Mouse (Mus musculus): Measurements from ENCODE around the gene Nfib. TPM values are rescaled to one million over a fixed set of nuclear protein-coding genes. Genes with fewer than 3 reads are reported as not detected.
A peak's percentile ranks its signal among the peaks of the same experiment; 100 is the strongest.

The Nfib gene
- polyA plus RNA-seq, 1 experiment from 2014 or later: 58.4 TPM

DNA sequence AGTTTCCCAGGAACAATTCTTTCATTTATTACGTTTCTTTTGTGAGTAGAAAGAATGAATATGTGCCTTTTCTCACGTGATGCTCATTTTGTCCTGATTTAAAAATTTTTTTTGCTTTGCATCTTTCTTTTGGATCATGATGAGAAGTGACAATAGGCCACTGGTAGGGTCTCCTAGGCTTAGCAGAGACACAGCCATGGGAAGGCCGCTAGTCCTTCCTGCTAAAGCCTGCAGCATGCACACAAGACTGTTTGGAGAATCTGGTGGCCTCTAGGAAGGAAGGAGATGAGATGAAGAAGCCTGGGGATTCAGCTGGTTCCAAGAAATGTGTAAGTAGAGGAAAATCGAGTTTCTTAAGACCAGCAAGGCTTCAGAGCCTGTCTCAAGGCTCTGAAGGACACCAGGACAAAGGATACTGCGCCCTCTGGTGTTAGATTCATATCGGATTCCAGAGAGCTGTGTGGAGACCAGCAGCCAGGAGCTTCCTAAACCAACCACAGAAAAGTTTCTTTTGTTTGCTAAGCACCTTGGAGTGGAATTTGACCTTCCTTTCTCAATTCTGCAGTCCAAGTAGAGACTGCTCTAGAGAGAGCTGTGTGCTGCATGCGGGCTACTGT, 163.5 kb downstream of the Nfib start:
- no peak overlapping the region for H3K9ac ChIP-seq (replicated peaks)
- H3K27ac ChIP-seq: no peak overlapping the region
- H3K9me3 ChIP-seq: no peaks in the 10 kb centered on the region
- H3K4me2 ChIP-seq (replicated peaks): no peak overlapping the region
- peak; percentile 76; the same call in 1 of the 2 replicates for ATAC-seq
- no peaks in the 10 kb centered on the region for H3K36me3 ChIP-seq
- H3K4me1 ChIP-seq (replicated peaks): peaks cover 26% of the 10 kb centered on the region
- WGBS: 30% methylated on average over 7 of the region's 7 CpGs
- no peak overlapping the region for H3K4me3 ChIP-seq (replicated peaks)
- H3K27me3 ChIP-seq: peaks cover 38% of the 10 kb centered on the region

DNA sequence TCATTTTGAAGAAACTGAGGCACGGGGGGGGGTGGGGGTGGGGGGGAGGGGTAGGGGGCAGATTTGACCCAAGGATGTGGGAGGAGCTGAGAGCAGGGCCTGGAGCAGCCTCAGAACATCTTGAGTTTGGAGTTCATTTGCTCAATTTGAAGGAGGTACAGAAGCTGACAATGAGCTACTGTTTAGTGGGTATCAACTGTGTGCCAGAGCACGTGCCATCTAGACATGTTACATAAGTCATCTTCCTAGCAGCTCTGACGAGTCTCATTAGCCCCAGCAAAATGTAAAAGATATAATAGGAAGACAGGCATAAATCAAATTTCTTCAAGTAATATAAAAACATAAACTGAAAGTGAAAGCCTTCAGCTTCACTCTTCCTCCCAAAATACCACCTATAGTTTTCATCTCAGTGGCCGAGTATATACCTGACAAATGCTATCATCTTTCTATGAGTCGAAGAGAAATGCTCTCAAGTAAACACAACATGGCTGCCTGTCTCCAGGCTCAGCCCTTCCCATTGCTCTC, 165.0 kb downstream of the Nfib start:
- H3K4me1 ChIP-seq (replicated peaks): peaks cover 38% of the 10 kb centered on the region
- H3K9me3 ChIP-seq: no peaks in the 10 kb centered on the region
- no peak overlapping the region for H3K4me3 ChIP-seq (replicated peaks)
- ATAC-seq: no peak
- H3K36me3 ChIP-seq: no peaks in the 10 kb centered on the region
- H3K27ac ChIP-seq: no peak overlapping the region
- peaks cover 53% of the 10 kb centered on the region for H3K27me3 ChIP-seq
- no peak overlapping the region for H3K9ac ChIP-seq (replicated peaks)
- H3K4me2 ChIP-seq (replicated peaks): no peak overlapping the region
- WGBS: 70% methylated on average over 5 of the region's 5 CpGs

DNA sequence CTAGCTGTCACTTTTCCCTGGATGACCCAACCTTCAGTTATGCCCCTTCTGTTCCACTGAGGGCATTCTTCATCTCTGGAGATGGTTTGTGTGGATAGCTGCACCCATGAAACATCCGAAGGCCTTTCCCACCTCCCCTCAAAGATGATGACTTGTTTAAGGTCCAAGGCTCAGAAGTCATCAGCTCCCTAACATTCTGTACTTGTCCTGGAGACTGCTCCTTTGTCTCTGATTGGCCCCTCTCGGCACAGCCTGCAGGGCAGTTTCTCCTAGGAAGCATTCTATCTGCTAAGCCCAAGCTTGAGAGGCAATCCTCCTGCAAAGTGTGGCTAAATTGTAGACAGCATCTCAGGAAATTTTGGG, 165.5 kb downstream of the Nfib start:
- Histone ChIP-seq H3K9me3 (no peaks in the 10 kb centered on the region), H3K4me2 (replicated peaks) (peak overlapping the region; percentile 12), H3K9ac (replicated peaks) (no peak overlapping the region), H3K4me3 (replicated peaks) (no peak overlapping the region), H3K4me1 (replicated peaks) (peaks cover 38% of the 10 kb centered on the region), H3K36me3 (no peaks in the 10 kb centered on the region), H3K27ac (no peak overlapping the region), H3K27me3 (peaks cover 58% of the 10 kb centered on the region)
- WGBS: 39% methylated on average over 2 of the region's 2 CpGs
- ATAC-seq: no peak

DNA sequence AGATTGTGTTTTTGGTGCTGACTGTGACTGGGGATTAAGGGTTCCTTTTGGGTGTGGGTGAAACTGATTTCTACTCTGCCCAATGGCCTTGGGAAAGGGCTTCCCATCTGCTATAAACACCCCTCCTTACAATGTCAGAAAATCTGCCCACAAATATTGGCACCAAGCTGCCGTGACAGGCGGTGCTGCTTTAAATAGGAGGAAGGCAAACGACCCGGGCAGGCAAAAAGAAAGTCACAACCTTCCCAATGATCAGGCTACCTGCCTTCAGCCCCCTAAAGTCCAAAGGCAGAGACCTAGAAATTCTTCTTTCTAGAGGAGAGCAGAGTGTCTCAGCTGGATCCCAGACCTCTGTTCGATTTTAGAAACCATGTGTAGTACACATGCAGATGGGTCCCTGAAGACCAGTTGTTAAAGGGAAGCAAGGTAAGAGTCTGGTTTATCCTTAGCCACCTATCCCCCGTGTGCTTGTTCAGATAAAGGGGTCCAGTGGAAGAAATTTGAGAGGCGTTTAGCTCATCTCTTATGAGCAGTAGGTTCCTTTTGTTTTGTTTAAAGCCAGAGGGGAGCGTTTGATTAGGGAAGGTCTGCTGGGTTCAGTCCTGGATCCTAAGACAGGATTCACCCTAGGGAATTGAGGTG, 166.0 kb downstream of the Nfib start:
- H3K4me1 ChIP-seq (replicated peaks): peaks cover 38% of the 10 kb centered on the region
- H3K36me3 ChIP-seq: no peaks in the 10 kb centered on the region
- H3K9ac ChIP-seq (replicated peaks): no peak overlapping the region
- 16% methylated on average over 8 of the region's 8 CpGs for WGBS
- 0 out of 2 replicates have a peak overlapping the region, but pooled peaks have one; percentile 3 for H3K27ac ChIP-seq
- H3K4me3 ChIP-seq (replicated peaks): no peak overlapping the region
- peaks cover 63% of the 10 kb centered on the region for H3K27me3 ChIP-seq
- peak overlapping the region; percentile 12 for H3K4me2 ChIP-seq (replicated peaks)
- no peak for ATAC-seq
- no peaks in the 10 kb centered on the region for H3K9me3 ChIP-seq

DNA sequence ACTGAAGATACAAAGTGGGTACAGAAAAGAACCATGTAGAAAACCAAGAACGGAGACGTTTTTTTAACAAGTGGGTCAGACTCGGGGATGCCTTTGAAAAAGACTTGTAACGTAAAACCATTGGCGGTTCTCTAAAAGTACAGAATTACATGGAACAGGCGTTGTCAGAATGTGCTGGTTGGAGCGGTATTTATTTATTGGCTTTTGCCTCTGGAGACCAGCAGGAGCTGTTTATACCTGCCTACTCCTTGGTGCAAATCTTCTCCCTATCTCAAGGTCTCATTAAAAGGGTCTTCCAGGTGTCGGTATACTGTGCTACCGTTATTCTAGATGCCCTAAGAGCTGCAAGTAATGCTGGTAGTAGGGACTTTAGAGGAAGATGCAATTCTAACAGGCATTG, 166.7 kb downstream of the Nfib start:
- H3K4me1 ChIP-seq (replicated peaks): peaks cover 44% of the 10 kb centered on the region
- H3K4me3 ChIP-seq (replicated peaks): peak overlapping the region; percentile 31
- peaks cover 69% of the 10 kb centered on the region for H3K27me3 ChIP-seq
- peak overlapping the region; percentile 40; the same call in 1 of the 2 replicates for H3K27ac ChIP-seq
- ATAC-seq: no peak
- peak overlapping the region; percentile 65 for H3K9ac ChIP-seq (replicated peaks)
- H3K9me3 ChIP-seq: no peaks in the 10 kb centered on the region
- 4% methylated on average over 9 of the region's 9 CpGs for WGBS
- peak overlapping the region; percentile 59 for H3K4me2 ChIP-seq (replicated peaks)
- H3K36me3 ChIP-seq: no peaks in the 10 kb centered on the region

DNA sequence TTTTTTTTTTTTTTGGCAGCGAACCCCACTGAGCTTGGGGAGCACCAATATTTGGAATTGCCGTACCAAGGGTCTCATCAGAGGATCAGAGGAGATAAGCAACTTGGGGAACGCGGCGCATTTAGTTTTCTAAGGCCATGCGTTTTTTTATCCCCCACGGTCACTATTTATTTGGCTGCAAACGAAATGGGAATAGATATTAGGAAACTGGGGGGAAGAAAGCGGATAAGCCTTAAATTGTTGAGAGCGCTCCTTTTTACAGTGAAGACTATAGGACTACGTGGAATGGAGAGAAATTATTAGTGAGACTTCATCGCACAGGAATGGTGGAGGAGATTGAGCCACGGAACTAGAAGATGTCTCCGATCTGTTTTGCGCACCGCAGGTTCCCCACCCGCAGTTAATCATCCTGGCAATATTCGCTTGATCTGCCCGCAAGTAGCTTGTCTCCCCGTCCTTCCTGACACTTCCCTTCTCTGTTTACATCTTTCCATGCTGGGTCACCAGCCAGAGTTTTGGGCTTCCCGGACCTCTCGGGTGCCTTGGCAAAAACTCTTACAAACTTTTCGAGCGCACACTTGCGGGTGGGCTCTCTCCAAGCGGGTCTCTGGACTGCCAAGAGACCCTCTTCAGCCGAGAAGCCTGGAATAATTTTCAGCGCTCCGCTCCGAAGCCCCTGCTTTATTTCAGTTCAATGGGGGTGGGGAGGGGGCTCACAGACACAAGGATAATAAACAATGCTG, 167.3 kb downstream of the Nfib start:
- peak overlapping the region; percentile 6 for H3K27ac ChIP-seq
- H3K4me1 ChIP-seq (replicated peaks): peaks cover 47% of the 10 kb centered on the region
- no peaks in the 10 kb centered on the region for H3K36me3 ChIP-seq
- under 1% methylated on average over 30 of the region's 30 CpGs for WGBS
- H3K9ac ChIP-seq (replicated peaks): peak overlapping the region; percentile 65
- peak overlapping the region; percentile 31 for H3K4me3 ChIP-seq (replicated peaks)
- H3K27me3 ChIP-seq: peaks cover 64% of the 10 kb centered on the region
- no peak for ATAC-seq
- no peaks in the 10 kb centered on the region for H3K9me3 ChIP-seq
- H3K4me2 ChIP-seq (replicated peaks): peak overlapping the region; percentile 59

DNA sequence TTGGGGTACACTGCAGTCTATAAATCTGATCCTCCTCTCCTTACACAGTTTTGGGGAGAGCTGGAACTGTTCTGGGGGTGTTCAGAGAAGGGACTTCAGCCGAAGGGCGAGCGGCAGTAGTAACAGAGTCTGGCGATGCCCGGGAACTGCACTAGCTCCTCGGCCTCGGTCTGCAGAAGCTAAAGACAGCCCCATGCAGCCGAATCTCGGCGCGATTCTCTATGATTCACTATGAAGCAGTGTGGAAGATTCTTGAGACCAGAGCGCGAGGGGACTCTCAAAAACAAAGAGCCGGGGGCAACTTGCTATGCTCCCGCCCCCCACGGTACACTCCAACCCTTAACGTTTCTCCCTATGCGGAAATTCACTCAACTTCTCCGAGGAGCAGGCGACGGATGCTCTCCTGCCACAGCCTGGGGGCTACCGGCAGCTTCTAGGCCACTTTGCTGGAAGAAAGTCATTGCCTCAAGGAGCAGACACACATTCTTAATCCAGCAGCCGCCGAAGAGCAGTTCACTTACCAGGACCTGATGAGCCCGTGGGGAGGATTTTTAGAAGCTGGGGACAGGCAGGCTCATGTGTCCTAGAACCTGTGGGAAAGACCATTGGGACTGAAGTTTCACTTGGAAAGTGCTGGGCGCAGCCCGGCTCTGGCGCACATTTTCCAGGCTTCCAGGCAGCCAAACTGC, 168.1 kb downstream of the Nfib start:
- Histone ChIP-seq H3K27ac (no peak overlapping the region; the same call in 1 of the 2 replicates), H3K27me3 (peaks cover 62% of the 10 kb centered on the region), H3K4me1 (replicated peaks) (peaks cover 55% of the 10 kb centered on the region), H3K9ac (replicated peaks) (peak overlapping the region; percentile 65), H3K36me3 (no peaks in the 10 kb centered on the region), H3K4me3 (replicated peaks) (peak overlapping the region; percentile 31), H3K9me3 (no peaks in the 10 kb centered on the region), H3K4me2 (replicated peaks) (peak overlapping the region; percentile 59)
- WGBS: 1% methylated on average over 28 of the region's 28 CpGs
- no peak for ATAC-seq

DNA sequence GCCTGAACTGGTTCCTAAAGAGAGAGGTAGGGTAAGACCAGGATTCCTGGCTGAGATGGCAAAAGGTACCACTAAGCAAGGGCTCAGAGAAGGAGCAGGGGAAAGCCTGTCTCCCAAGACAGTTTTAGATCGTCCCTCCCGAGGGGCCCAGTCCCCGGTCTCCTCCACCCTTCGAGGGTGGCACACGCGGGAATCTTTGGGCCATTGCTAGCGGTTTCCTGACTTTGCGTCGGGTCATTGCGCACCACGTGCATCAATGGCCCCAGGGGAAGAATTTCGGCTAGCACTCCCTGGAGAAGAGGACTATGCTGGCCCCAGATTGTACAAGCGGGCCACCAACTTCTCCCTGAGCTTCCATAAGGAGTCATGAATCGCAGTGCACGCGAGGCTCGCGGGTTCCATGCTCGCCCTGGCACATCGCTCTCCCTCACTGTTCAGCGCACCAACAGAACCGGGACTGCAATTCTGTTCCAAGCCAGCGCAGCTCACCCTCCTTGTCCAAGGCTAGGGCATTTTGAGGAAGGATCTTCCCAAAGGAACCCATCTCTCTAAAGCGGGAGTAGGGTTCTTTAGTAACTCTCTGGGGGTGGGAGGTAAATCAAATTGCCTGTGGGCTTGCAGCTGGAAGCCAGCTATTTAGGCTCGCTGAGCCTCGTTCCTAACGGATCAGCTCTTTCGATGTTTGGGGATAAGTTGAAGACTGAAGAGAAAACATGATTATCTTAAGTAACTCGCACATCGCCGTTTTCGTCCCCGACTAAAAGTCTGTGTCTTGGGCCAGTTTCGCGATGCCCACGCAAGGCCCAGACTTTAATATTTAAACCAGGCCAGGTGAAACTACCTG, 168.9 kb downstream of the Nfib start:
- Histone ChIP-seq H3K36me3 (no peaks in the 10 kb centered on the region), H3K9me3 (no peaks in the 10 kb centered on the region), H3K9ac (replicated peaks) (peak overlapping the region; percentile 65), H3K27me3 (peaks cover 62% of the 10 kb centered on the region), H3K4me2 (replicated peaks) (peak overlapping the region; percentile 59), H3K27ac (no peak overlapping the region), H3K4me1 (replicated peaks) (peaks cover 62% of the 10 kb centered on the region), H3K4me3 (replicated peaks) (peak overlapping the region; percentile 31)
- WGBS: 6% methylated on average over 36 of the region's 36 CpGs
- no peak for ATAC-seq

DNA sequence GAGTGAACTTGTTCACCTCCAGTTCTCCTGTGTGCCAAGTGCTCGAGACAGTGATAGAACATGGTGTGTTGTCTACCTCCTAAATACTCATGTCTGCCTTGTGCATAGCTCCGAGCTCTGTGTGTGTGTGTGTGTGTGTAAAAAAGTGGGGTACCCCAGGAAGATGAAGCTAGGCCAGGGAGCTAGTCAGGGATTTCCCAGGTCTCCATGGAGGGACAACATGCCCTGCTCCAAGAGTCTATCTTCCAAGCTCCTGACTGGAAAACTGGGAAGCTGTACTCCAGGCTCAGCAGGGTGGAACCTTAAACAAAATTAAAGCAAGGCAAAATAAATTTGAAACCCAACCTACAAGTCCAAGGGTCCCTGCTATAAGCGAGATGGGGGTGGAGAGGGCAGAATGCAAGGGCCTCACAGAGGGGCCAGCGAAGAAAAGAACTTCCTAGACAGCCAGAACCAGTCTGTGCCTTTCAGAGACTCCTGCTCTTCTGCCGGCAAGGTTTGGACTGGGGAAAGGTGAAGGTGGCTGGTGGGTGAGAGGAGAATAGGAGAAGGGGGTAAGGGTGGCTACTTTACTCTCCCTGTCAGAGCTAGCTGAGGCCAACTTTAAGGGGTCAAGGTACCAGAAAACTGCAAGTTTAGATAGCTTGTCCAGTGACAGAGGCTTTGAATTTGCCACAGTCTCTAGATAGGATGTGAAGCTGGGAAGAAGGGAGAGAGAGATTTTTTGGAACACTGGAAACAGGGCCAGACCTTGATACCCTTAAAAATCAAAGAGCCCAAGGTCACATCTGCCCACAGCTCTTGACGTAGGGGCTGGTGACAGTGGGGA, 169.7 kb downstream of the Nfib start:
- H3K27me3 ChIP-seq: peaks cover 62% of the 10 kb centered on the region
- no peak overlapping the region for H3K27ac ChIP-seq
- peak overlapping the region; percentile 59 for H3K4me2 ChIP-seq (replicated peaks)
- H3K4me1 ChIP-seq (replicated peaks): peaks cover 68% of the 10 kb centered on the region
- H3K9me3 ChIP-seq: no peaks in the 10 kb centered on the region
- ATAC-seq: no peak
- 47% methylated on average over 6 of the region's 6 CpGs for WGBS
- no peaks in the 10 kb centered on the region for H3K36me3 ChIP-seq
- H3K4me3 ChIP-seq (replicated peaks): no peak overlapping the region
- H3K9ac ChIP-seq (replicated peaks): no peak overlapping the region; the same call in 1 of the 2 replicates

DNA sequence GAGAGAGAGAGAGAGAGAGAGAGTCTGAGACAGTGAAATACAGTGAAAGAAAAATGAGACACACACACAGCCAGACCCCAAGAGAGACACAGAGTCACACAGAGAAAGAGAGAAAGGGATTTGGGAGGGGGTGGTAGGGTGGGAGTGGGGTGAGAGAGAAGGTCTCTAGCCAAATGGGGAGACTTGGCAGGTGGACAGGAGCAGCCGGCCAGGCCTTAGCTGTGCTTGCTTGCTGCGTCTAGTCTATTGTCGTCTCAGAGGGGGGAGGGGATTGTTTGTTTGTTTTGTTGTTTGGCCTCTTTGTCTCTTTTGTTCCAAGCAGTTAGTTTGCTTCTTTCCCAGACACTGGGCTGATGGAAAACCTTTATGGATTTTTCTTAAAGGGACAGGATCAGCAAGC, 172.3 kb downstream of the Nfib start:
- Histone ChIP-seq H3K27me3 (peaks cover 40% of the 10 kb centered on the region), H3K4me1 (replicated peaks) (peaks cover 54% of the 10 kb centered on the region), H3K4me2 (replicated peaks) (peak overlapping the region; percentile 34), H3K36me3 (no peaks in the 10 kb centered on the region), H3K27ac (peak overlapping the region; percentile 90), H3K9me3 (no peaks in the 10 kb centered on the region), H3K9ac (replicated peaks) (0 out of 2 replicates have a peak overlapping the region, but pooled peaks have one; percentile 11), H3K4me3 (replicated peaks) (no peak overlapping the region)
- ATAC-seq: peak; percentile 68
- WGBS: 6% methylated on average over 3 of the region's 3 CpGs
